Mouse (Mus musculus) C2C12 (cell line): ENCODE data around the gene Acbd3. TPM values are rescaled to one million over a fixed set of nuclear protein-coding genes. Genes with fewer than 3 reads are reported as not detected.

Experiments
- H3K27me3 ChIP-seq: one replicate; pipeline ENCODE4 v1.6.1; 2011; ENCODE audit not compliant: control insufficient read depth, insufficient read depth, insufficient read length
- H3K36me3 ChIP-seq: one replicate; pipeline ENCODE4 v1.6.1; 2011; ENCODE audit not compliant: control insufficient read depth, insufficient read depth
- H3K4me3 ChIP-seq: one replicate; pipeline ENCODE4 v1.5.1; 2011; ENCODE audit warnings: mild to moderate bottlenecking, control low read depth; ENCODE audit not compliant: poor library complexity, insufficient read depth, severe bottlenecking
- H3K79me2 ChIP-seq: one replicate; pipeline ENCODE4 v1.6.1; 2011; ENCODE audit not compliant: control insufficient read depth, insufficient read depth
- H3K79me3 ChIP-seq: one replicate; pipeline ENCODE4 v1.6.1; 2011; ENCODE audit warnings: low read depth, control low read depth
- H3ac ChIP-seq: one replicate; pipeline ENCODE3; 2011; ENCODE audit warnings: low read depth; ENCODE audit not compliant: control insufficient read depth, insufficient read length
- CEBPB ChIP-seq: IDR thresholded peaks from one replicate; pipeline ENCODE4 v1.6.1; 2011; ENCODE audit warnings: low read depth, mild to moderate bottlenecking, control low read depth, moderate library complexity
- CTCF ChIP-seq: IDR thresholded peaks from one replicate; pipeline ENCODE4 v1.5.1; 2011; ENCODE audit not compliant: control insufficient read depth, insufficient read depth, insufficient read length
- FOSL1 ChIP-seq: IDR thresholded peaks from one replicate; pipeline ENCODE4 v1.8.0; 2011; ENCODE audit warnings: mild to moderate bottlenecking, low read length; ENCODE audit not compliant: poor library complexity, insufficient read depth, severe bottlenecking
- MAX ChIP-seq: IDR thresholded peaks from one replicate; pipeline ENCODE4 v1.6.1; 2011; ENCODE audit warnings: mild to moderate bottlenecking, control low read depth
- MYOD1 ChIP-seq: IDR thresholded peaks from one replicate; pipeline ENCODE4 v1.6.1; 2011; ENCODE audit warnings: low read depth; ENCODE audit not compliant: control insufficient read depth, insufficient read length
- MYOG ChIP-seq: IDR thresholded peaks from one replicate; pipeline ENCODE4 v1.6.1; 2011; ENCODE audit not compliant: control insufficient read depth, insufficient read length; ENCODE audit errors: extremely low read depth
- USF1 ChIP-seq: IDR thresholded peaks from one replicate; pipeline ENCODE4 v1.6.1; 2011; ENCODE audit warnings: low read depth, mild to moderate bottlenecking, control low read depth, moderate library complexity
- polyA plus RNA-seq: library from polyadenylated mRNA; unstranded; fragments of >200 nt; fragmentation: generic; extraction: Trizol; gene quantifications from one replicate; pipeline ENCODE4 v1.2.1, GENCODE M21; 2012; ENCODE audit warnings: missing spikeins

Gene Acbd3
- polyA plus RNA-seq, 1 experiment = 13.2 TPM

- H3K36me3 ChIP-seq = no peaks in the 10 kb centered on the region
- H3K79me3 ChIP-seq = no peaks in the 10 kb centered on the region
- TF ChIP-seq MAX = no peak
- TF ChIP-seq MYOD1 = no peak
- TF ChIP-seq CEBPB = no peak
- no peak for TF ChIP-seq CTCF
- no peak for TF ChIP-seq MYOG
- no peak for TF ChIP-seq USF1
- no peak for TF ChIP-seq FOSL1
- H3K79me2 ChIP-seq = no peaks in the 10 kb centered on the region
- no peaks in the 10 kb centered on the region for H3K27me3 ChIP-seq
- H3K4me3 ChIP-seq = no peak overlapping the region
- H3ac ChIP-seq = no peak overlapping the region
Measured at GRCm38 (mm10) chr1:180775849-180776493, 50.1 kb downstream of the Acbd3 start.

GRCm38 (mm10) chr1:180776494-180776893 is 50.7 kb downstream of the Acbd3 start:
- no peak overlapping the region for H3K4me3 ChIP-seq
- no peak overlapping the region for H3ac ChIP-seq
- H3K79me3 ChIP-seq = no peaks in the 10 kb centered on the region
- TF ChIP-seq CTCF = no peak
- TF ChIP-seq CEBPB = no peak
- TF ChIP-seq MAX = no peak
- no peak for TF ChIP-seq MYOD1
- no peak for TF ChIP-seq MYOG
- TF ChIP-seq USF1 = no peak
- TF ChIP-seq FOSL1 = no peak
- H3K79me2 ChIP-seq = no peaks in the 10 kb centered on the region
- no peaks in the 10 kb centered on the region for H3K27me3 ChIP-seq
- H3K36me3 ChIP-seq = no peaks in the 10 kb centered on the region

- Histone ChIP-seq H3K79me3 (no peaks in the 10 kb centered on the region), H3K27me3 (no peaks in the 10 kb centered on the region), H3K36me3 (no peaks in the 10 kb centered on the region), H3K4me3 (peak overlapping the region; percentile 43), H3ac (peak overlapping the region; percentile 58), H3K79me2 (no peaks in the 10 kb centered on the region)
- no peak for TF ChIP-seq MAX
- no peak for TF ChIP-seq CEBPB
- TF ChIP-seq MYOD1 = no peak
- TF ChIP-seq FOSL1 = no peak
- no peak for TF ChIP-seq USF1
- no peak for TF ChIP-seq MYOG
- TF ChIP-seq CTCF = no peak
Measured at GRCm38 (mm10) chr1:180777289-180777659, 51.4 kb downstream of the Acbd3 start.

- Histone ChIP-seq H3K27me3 (no peaks in the 10 kb centered on the region), H3K4me3 (peak overlapping the region; percentile 43), H3K36me3 (no peaks in the 10 kb centered on the region), H3K79me3 (no peaks in the 10 kb centered on the region), H3ac (peak overlapping the region; percentile 68), H3K79me2 (no peaks in the 10 kb centered on the region)
- peak; percentile 53 for TF ChIP-seq CTCF
- TF ChIP-seq CEBPB = no peak
Measured at GRCm38 (mm10) chr1:180777660-180778402, 52.0 kb downstream of the Acbd3 start.

GRCm38 (mm10) chr1:180778403-180778754 is 52.5 kb downstream of the Acbd3 start:
- peak overlapping the region; percentile 68 for H3ac ChIP-seq
- TF ChIP-seq MAX (no peak), USF1 (no peak), MYOG (no peak), FOSL1 (no peak), MYOD1 (no peak), CTCF (no peak), CEBPB (no peak)
- H3K79me3 ChIP-seq = no peaks in the 10 kb centered on the region
- no peaks in the 10 kb centered on the region for H3K79me2 ChIP-seq
- H3K36me3 ChIP-seq = no peaks in the 10 kb centered on the region
- peak overlapping the region; percentile 43 for H3K4me3 ChIP-seq
- H3K27me3 ChIP-seq = no peaks in the 10 kb centered on the region

GRCm38 (mm10) chr1:180778941-180779340 is 53.1 kb downstream of the Acbd3 start:
- Histone ChIP-seq H3ac (no peak overlapping the region), H3K4me3 (no peak overlapping the region), H3K36me3 (no peaks in the 10 kb centered on the region), H3K27me3 (no peaks in the 10 kb centered on the region), H3K79me2 (no peaks in the 10 kb centered on the region), H3K79me3 (no peaks in the 10 kb centered on the region)
- TF ChIP-seq FOSL1 (no peak), MAX (no peak), MYOD1 (no peak)
